Comparison of ENCODE assay signal across 8 mouse cellular contexts in genomic region chr10:76801841-76802499, GRCm38 (mm10).
DNase-seq lines count a peak whose midpoint lies in the region; ATAC-seq lines count a peak whose summit lies in the region.
"Had no signal": no experiment of that assay in that cellular context is flagged by ENCODE, and none has a peak within 500 bp of the region (broad histone marks: within the 10 kb centered on the region; RNA-seq: fewer than 3 reads in every experiment).

No protein-coding gene starts in this region.

- no peaks in the 10 kb centered on the region for H3K9me3 ChIP-seq in forebrain, embryonic 10.5 days
- H3K9me3 ChIP-seq: embryonic facial prominence, embryonic 12.5 days had no signal

- H3K36me3 ChIP-seq in forebrain, embryonic 10.5 days (replicated peaks), result peaks cover 16% of the 10 kb centered on the region

- H3K4me1 ChIP-seq in forebrain, embryonic 10.5 days, result peaks cover 1% of the 10 kb centered on the region

- peak; percentile 11 to 14 for DNase-seq in kidney, adult 8-10 months
- no peak for DNase-seq in kidney, adult 11 months
- peak; percentile 91 for DNase-seq in Muller cell, postnatal 12 days (ENCODE audit: inconsistent ontology term)
- no peak for DNase-seq in urinary bladder, adult 2 months (ENCODE audit: low spot score)
- DNase-seq in forebrain, embryonic 10.5 days (ENCODE audit: extremely low spot score, low spot score), result no peak

- no peak overlapping the region for H3K27ac ChIP-seq in forebrain, embryonic 10.5 days
- H3K27ac ChIP-seq: embryonic facial prominence, embryonic 12.5 days had no signal

- no peak overlapping the region for H3K4me3 ChIP-seq in forebrain, embryonic 10.5 days
- H3K4me3 ChIP-seq: embryonic facial prominence, embryonic 12.5 days had no signal

- ATAC-seq in cerebellum, adult (ENCODE audit: insufficient number of reproducible peaks, low FRiP score, low TSS enrichment), result peak; percentile 93
- peak; percentile 34 for ATAC-seq in inflammation-experienced regulatory T-cells, adult 6 months

- H3K27me3 ChIP-seq in forebrain, embryonic 10.5 days (ENCODE audit: poor library complexity, severe bottlenecking), result no peaks in the 10 kb centered on the region
- H3K27me3 ChIP-seq: embryonic facial prominence, embryonic 12.5 days had no signal

- WGBS in forebrain, embryonic 10.5 days, result 87% methylated on average over 6 of the region's 6 CpGs

Comparison
In these comparisons a context has a peak if more than half of its experiments do, and no peak if none do; other contexts are left out.
1. DNase-seq: peak in kidney, adult 8-10 months (2 of 2) and Muller cell, postnatal 12 days (single experiment); none in kidney, adult 11 months (single experiment), urinary bladder, adult 2 months (single experiment) and forebrain, embryonic 10.5 days (single experiment).